Mouse (Mus musculus) layer of hippocampus, postnatal 10 days (tissue): ENCODE data around the gene Tulp1. TPM values are rescaled to one million over a fixed set of nuclear protein-coding genes. Genes with fewer than 3 reads are reported as not detected.
A peak's percentile ranks its signal among the peaks of the same experiment; 100 is the strongest.
"Not testable (repeated sequence)": the region's sequence is repeated elsewhere in the genome, so short reads cannot be mapped to it uniquely, and the experiment has no call there.

ENCODE experiments used
- DNase-seq, 2 experiments: peaks; one replicate each; pipeline ENCODE4 v3.0.0; 2021; ENCODE audit warnings: low spot score in 2 of 2
- total RNA-seq, 2 experiments: library from RNA; stranded (reverse); gene quantifications; 2 replicates each; pipeline ENCODE4 v1.2.3; 2021

Gene Tulp1
- total RNA-seq, 2 experiments from 2014 or later, result 0.41 TPM; not detected in 1

GRCm38 (mm10) chr17:28371286-28371685, 6.3 kb upstream of the Tulp1 start:
- DNase-seq, result no peak

- no peak for DNase-seq
Measured at GRCm38 (mm10) chr17:28369056-28369455, 4.0 kb upstream of the Tulp1 start.

DNA sequence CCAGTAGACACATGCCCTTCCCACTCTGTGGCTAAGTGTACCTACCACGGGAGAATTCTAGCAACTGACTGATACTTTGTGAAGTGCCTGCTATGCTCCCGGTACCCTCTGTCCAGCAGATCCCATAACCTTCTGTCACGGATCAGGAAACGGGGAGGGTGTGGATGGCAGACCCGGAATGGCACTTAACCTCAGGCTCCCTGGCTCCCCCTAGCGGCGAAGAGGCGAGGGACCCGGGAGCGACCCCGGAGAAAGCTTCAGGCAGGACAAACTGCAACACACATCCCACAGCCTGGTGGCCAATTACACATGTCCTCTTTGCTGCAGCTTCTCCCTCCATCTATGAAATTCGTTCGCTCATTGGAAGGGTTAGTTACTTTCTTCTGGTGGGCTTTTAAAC, 3.4 kb upstream of the Tulp1 start:
- peak; percentile 73 to 76 for DNase-seq

DNA sequence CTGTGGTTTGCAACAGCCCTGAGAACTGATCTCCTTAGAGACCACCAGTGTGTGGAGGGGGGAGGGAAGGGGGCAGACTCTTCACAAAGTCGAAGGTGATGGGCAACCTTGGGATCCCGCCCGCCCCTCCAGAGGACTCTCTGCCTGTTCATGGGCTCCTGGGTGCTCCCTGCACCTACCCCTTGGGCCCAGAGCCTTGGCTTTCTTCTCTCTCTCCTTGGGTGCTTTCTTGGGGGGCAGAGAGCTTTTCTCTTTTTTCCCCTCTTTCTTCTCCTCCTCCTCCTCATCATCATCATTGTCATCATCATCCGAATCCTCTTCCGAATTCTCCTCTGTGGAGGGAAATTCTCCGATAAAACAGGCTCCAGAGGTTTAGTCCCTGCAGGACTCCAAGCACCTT, 1.5 kb downstream of the Tulp1 start:
- DNase-seq, result no peak

DNA sequence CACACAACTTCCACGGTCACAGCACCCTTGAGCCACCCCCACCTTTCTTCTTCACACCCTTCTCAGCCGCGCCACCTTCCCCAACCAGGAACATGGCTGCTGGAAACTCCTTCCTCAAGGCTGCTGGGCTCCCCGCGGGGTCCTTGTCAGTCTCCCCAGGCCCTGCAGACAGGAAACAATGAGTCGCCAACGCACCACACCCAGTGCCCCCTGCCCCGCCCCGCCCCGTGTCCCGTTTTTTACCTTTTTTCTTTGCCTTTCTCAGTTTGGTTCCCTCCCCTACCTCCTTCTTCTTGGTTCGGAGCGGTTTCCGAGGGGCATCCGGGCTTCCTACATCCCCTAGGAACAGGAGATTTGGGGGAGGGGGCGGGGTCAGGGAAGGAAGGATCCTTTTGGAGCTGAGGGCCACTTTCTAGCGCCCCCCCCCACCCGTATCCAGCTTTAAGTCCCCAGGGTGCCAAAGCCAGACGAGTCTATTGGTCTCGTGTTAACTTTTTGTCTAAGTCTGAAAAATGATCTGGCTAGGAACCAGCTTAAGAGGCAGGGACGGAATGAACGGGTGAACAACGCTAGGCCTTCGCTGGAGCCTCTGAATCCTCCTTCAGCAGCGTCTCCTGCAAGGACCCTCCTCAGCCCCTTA, 2.2 kb downstream of the Tulp1 start:
- DNase-seq, result no peak

DNA sequence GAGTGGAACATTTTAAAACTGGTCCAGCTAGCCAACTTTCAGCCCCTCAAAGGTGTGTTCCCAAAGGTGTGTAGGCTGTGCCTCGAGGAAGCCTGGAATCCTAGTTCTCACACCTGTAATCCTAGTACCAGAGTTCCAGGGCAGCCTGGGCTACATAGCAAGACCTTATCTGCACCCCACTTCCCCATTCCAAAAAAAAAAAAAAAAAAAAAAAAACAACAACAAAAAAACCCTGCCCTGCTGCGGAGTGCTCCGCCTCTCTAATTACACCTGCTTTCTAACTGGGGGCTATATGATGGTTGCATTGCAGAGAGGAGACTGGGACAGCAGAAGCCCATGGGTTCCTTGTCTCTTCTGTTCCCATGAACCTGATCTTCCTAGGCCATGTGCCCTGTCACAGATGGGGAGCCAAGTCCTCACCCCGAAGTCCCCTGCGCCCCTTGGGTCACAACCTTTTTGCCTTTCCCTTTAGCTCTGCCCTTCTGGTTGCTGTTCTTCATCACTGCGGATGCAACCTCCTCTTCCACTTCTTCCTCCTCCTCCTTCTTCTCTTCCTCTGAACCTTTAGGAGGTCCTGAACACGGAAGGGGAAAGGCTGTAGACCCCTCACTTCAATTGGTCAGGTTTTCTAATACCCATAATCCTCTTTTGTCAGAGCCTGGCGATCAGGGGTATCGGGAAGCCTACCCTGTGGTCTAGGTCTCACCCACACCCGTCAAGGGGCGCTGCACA, 2.9 kb downstream of the Tulp1 start:
- no peak for DNase-seq

GRCm38 (mm10) chr17:28360531-28361277, 4.3 kb downstream of the Tulp1 start:
- no peak for DNase-seq

DNA sequence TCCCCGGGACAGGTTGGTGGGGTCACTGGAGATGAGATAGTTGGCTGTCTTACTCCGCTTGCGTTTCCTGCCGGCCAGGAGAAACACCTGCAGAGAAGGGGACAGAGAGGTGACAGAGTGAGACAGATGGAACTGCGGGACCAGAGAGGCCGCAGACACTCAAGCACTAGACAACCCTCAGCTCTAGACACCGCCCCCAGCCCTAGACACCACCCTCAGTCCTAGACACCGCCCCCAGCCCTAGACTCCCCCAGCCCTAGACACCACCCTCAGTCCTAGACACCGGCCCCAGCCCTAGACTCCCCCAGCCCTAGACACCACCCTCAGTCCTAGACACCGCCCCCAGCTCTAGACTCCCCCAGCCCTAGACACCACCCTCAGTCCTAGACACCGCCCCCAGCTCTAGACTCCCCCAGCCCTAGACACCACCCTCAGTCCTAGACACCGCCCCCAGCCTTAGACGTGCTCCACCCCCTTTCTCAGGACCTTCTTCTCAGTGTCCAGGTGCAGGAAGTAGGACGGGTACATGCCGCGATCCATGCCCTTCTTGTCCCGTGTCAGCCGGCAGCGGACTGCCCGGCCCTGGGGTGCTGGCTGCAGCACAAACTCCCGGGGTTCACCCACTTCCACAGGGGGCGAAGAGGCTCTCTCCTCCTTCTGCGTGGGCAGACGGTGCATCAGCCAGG, 6.3 kb downstream of the Tulp1 start:
- not testable (repeated sequence) for DNase-seq

DNA sequence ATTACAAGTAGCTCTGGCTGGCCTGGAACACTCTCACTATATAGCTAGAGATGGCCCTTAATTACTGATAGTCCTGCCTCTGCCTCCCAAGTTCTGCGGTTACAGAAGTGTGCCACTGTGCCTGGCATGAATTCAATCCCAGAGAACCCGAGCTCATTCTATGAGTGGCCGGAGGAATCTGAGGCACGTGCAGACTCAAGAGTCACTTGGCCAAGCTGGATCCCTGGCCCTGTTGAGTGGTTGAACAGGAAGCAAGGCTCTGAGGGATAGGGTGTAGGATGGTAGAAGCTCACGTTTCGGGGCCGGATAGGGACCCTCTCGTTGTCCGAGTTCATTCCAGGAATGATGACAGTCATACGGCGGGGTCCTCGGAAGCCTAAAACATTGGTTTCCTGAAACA, 9.2 kb downstream of the Tulp1 start:
- DNase-seq, result no peak

- no peak for DNase-seq
Measured at GRCm38 (mm10) chr17:28352018-28352417, 13.0 kb downstream of the Tulp1 start.

- DNase-seq, result peak in 1 of 2 experiments; percentile 21
Measured at GRCm38 (mm10) chr17:28351353-28351890, 13.6 kb downstream of the Tulp1 start.

GRCm38 (mm10) chr17:28350466-28351352, 14.3 kb downstream of the Tulp1 start, which contains the start of gene Tead3:
Tead3 (minus strand) TSS chr17:28350817.
- peak; percentile 70 to 79 for DNase-seq

GRCm38 (mm10) chr17:28349901-28350465, 15.0 kb downstream of the Tulp1 start:
- DNase-seq, result peak in 1 of 2 experiments; percentile 20

DNA sequence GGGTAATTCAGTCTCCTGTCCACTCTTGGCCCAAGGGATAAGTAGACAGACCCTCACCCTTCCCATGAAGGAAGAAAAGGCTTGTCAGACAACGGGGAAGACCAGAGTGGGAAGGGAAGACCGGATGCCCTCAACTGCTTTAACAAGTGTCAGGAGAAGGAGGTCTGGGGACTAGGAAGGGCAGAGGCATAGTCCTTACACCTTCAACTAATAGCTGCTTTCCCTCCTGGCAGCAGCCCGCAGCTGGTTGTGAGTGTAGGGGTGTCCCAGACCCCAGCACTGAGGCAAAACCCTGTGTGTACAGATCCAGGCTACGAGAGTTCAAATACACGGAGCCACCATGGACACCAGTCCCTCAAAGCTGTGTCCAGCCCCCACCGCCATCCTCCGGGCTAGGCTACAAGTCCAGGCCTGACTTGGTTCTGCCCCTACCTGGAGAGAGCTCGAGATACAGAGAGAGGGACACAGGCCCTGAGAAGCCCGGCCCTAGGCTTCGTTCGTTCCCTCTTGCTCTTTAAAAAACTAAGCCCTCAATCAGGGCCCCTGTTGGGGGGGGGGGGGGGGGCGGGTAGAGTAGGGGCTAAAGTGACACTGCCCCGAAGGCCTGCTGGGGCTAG, 15.7 kb downstream of the Tulp1 start:
- DNase-seq, result peak in 1 of 2 experiments; percentile 13

- no peak for DNase-seq
Measured at GRCm38 (mm10) chr17:28348211-28348610, 16.8 kb downstream of the Tulp1 start.

GRCm38 (mm10) chr17:28347327-28347726, 17.7 kb downstream of the Tulp1 start:
- no peak for DNase-seq

DNA sequence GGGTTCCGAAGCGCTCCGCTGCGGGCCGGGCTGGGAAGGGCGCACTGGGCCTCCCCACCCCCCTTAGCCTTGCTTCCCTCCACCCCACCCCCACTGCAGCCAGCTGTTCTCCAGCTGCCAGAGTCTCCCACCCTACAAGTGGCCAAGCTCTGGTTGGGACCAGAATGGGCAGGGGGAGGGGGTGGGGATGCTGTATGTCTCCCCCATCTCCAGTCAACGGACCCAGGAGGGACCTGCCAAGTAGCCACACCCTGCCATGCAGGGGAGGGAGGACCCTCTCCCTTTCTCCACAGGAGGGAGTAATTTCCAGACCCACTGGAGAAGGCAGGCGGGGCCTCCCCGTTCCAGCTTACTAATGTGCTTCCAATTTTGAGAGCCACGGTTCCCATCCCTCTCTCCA, 19.1 kb downstream of the Tulp1 start:
- DNase-seq, result no peak

- no peak for DNase-seq
Measured at GRCm38 (mm10) chr17:28345271-28345721, 19.7 kb downstream of the Tulp1 start.

DNA sequence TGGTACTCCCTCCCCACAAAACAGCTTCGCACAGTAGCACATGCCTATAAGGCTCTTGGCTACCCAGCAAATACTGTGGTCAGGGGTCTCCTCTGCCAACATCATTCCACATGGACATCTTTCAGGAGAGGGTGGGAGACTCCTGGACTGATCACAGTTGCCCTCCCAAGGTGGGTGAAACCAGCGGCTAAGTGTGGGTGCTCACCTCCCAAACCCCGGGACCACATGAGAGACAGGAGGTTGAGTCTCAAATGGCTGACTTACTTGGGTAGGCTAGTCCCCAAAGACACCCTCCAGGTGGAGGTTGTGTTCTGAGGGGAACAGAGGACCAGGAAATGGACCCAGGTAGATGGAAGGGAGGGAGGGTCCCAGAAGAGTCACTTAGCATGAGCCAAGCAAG, 20.4 kb downstream of the Tulp1 start:
- no peak for DNase-seq
